Mouse (Mus musculus) midbrain, embryonic 15.5 days (tissue): Measurements from ENCODE around the gene Riok1. TPM values are rescaled to one million over a fixed set of nuclear protein-coding genes. Genes with fewer than 3 reads are reported as not detected.
A peak's percentile ranks its signal among the peaks of the same experiment; 100 is the strongest.

ENCODE experiments used
- ATAC-seq: fragments of 200-750 bp; cut with Nextera tagmentation; replicated peaks from 2 replicates; pipeline ENCODE4 v1.8.0; 2017; ENCODE audit warnings: moderate TSS enrichment
- H3K27ac ChIP-seq: fragments of 300-500 bp; sonication (generic); 2 replicates; pipeline ENCODE4 v1.5.1; 2015; ENCODE audit warnings: mild to moderate bottlenecking, inconsistent platforms
- H3K27me3 ChIP-seq: fragments of 300-500 bp; sonication (generic); replicated peaks from 2 replicates; pipeline ENCODE4 v1.6.1; 2015; ENCODE audit warnings: inconsistent platforms
- H3K36me3 ChIP-seq: fragments of 300-500 bp; sonication (generic); replicated peaks from 2 replicates; pipeline ENCODE4 v1.6.1; 2015; ENCODE audit warnings: inconsistent platforms
- H3K4me1 ChIP-seq: fragments of 300-500 bp; sonication (generic); 2 replicates; pipeline ENCODE4 v1.6.1; 2015; ENCODE audit warnings: inconsistent platforms
- H3K4me2 ChIP-seq: fragments of 300-500 bp; sonication (generic); 2 replicates; pipeline ENCODE4 v1.6.1; 2015; ENCODE audit warnings: inconsistent platforms, mild to moderate bottlenecking, moderate library complexity
- H3K4me3 ChIP-seq: fragments of 300-500 bp; sonication (generic); 2 replicates; pipeline ENCODE4 v1.5.1; 2015; ENCODE audit warnings: mild to moderate bottlenecking, inconsistent platforms
- H3K9ac ChIP-seq: fragments of 300-500 bp; sonication (generic); 2 replicates; pipeline ENCODE4 v1.6.1; 2015; ENCODE audit warnings: mild to moderate bottlenecking, inconsistent platforms
- H3K9me3 ChIP-seq: fragments of 300-500 bp; sonication (generic); 2 replicates; pipeline ENCODE4 v1.6.1; 2016; ENCODE audit warnings: inconsistent platforms
- WGBS: fragments of 180-500 bp; shearing (Covaris S2); methylation state at CpG from one replicate; pipeline ENCODE4 v1.1.7; 2015; ENCODE audit warnings: mixed read lengths; 5-methylcytosine and 5-hydroxymethylcytosine counted together
- polyA plus RNA-seq: library from polyadenylated mRNA; unstranded; fragments of >200 nt; fragmentation: Nextera tagmentation; extraction: Ambion mirVana; gene quantifications from 2 replicates; pipeline ENCODE4 v1.2.1, GENCODE M21; 2015

Riok1 gene
- polyA plus RNA-seq = 56.7 and 59.2 TPM in 2 replicates

DNA sequence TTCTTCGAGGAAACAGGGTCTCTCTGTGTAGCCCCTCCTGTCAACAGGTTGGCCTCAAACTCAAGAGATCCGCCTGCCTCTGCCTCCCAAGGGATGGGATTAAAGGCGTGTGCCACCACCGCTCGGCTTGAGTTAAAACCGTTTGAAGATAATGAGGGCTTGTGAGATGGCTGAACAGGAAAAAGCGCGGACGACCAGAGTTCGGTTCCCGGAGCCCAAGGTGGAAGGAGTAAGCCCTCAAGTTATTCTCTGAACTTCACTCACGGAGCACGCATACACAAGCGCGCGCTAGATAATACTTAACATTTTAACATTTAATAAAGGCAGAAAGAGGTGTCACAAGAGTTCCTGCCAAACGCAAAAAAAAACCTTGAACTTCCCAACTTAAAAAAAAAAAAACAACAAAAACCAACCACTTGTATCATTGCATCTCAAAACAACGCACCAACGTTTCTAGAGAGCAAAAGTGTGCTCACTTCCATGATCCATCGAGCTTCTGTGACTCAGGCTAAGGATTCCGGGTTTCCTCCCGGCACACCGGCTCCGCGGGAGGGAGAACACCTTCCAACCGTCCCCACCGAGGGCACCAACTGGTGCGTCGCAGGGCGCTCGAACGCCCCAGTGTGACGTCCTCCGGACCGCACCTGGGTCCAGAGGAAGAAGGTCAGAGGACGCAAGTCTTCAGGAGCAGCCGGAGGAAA, at the start of gene Riok1:
TSS of gene Riok1 (plus strand) at position 653 of the 701 bp plus-strand sequence.
- Histone ChIP-seq H3K4me1 (peaks cover 25% of the 10 kb centered on the region), H3K27me3 (no peaks in the 10 kb centered on the region), H3K27ac (peak within 1 kb of the TSS; percentile 80), H3K4me3 (peak within 1 kb of the TSS; percentile 53), H3K9ac (peak within 1 kb of the TSS; percentile 76), H3K9me3 (no peaks in the 10 kb centered on the region), H3K36me3 (peaks cover 11% of the 10 kb centered on the region; the same call in 1 of the 2 replicates), H3K4me2 (peak within 1 kb of the TSS; percentile 93)
- no peak for ATAC-seq
- 12% methylated on average over 37 of the region's 37 CpGs for WGBS

DNA sequence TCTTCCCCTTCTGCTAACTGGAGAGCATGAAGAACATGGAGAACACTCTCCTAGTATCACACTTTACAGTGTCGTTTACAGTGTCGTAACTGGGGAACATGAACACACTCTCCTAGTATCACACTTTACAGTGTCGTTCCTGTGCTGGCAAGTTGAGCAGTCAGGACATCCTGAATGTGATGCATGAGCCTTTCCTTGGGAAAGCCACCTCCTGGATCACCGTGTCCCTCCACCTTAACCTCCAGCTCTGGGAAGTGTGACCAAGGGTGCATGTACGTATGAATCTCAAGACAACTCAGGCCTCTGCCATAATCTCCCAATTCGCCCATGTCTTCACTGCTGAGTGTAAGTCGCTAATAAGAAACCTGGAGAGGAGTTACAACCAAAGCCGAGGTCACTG, 47.1 kb upstream of the Riok1 start:
- no peak for ATAC-seq
- no peaks in the 10 kb centered on the region for H3K9me3 ChIP-seq
- no peak overlapping the region for H3K4me3 ChIP-seq
- H3K9ac ChIP-seq = no peak overlapping the region
- WGBS = 93% methylated on average over 8 of the region's 8 CpGs
- H3K36me3 ChIP-seq = peaks cover 40% of the 10 kb centered on the region
- H3K27me3 ChIP-seq = no peaks in the 10 kb centered on the region
- H3K4me1 ChIP-seq = peaks cover 16% of the 10 kb centered on the region
- H3K4me2 ChIP-seq = no peak overlapping the region
- H3K27ac ChIP-seq = no peak overlapping the region

DNA sequence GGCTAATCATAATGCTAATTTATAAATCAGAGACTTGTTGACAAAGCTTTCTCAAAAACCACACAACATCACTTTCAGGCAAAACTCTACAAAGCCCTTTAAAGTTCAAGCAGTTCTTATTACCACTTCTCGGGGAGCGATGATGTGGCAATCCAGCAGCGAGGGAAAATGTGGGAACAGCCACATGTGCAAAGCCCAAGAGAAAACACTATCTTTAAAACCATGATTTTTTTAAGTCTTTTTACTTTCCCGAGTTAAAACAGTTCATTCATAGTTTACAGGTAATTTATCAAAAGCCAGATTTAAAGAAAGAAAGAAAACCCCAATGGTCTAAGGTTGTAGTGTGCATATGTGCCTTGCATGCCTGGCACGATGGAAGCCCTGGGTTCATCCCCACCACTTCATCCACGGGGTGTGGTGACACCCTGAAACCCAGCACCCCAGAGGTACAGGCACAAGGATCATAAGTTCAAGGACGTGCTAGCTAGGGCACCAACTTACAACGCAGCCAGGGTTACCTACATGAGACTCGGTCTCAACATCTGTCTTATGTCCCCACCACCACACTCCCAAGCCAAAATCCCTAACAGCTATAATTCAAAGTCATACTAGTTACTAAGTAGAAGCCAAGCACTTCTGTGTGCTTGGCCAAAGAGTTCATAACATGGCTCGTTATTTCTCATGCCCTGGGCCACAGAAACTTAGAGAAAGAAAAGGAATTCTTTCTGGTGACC, 44.0 kb upstream of the Riok1 start:
- no peaks in the 10 kb centered on the region for H3K27me3 ChIP-seq
- H3K9ac ChIP-seq = peak overlapping the region; percentile 89
- H3K4me2 ChIP-seq = peak overlapping the region; percentile 61
- no peak overlapping the region for H3K27ac ChIP-seq
- peak overlapping the region; percentile 80 for H3K4me3 ChIP-seq
- H3K4me1 ChIP-seq = peaks cover 16% of the 10 kb centered on the region
- H3K36me3 ChIP-seq = peaks cover 18% of the 10 kb centered on the region; the same call in 1 of the 2 replicates
- H3K9me3 ChIP-seq = no peaks in the 10 kb centered on the region
- no peak for ATAC-seq
- WGBS = 12% methylated on average over 10 of the region's 10 CpGs

DNA sequence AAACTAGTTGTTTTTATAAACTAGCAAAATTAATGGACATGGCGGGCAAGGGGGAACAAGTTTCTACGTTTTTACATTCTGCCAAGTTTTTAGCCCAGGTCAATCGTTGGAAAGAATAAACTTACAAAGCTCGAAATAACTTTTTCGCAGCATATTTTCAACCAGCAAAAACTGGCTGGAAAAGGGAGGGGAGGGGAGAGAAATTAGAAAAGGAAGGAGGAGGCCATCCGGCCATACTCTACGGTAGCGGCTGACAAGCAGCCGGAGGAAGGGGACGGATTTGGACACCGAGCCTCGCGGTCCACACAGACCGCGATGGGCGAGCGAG, 43.5 kb upstream of the Riok1 start:
- H3K9ac ChIP-seq = peak overlapping the region; percentile 89
- H3K9me3 ChIP-seq = no peaks in the 10 kb centered on the region
- H3K4me2 ChIP-seq = peak overlapping the region; percentile 61
- peak overlapping the region; percentile 94 for H3K27ac ChIP-seq
- peaks cover 15% of the 10 kb centered on the region; the same call in 1 of the 2 replicates for H3K36me3 ChIP-seq
- under 1% methylated on average over 17 of the region's 17 CpGs for WGBS
- peaks cover 16% of the 10 kb centered on the region for H3K4me1 ChIP-seq
- no peak for ATAC-seq
- H3K27me3 ChIP-seq = no peaks in the 10 kb centered on the region
- peak overlapping the region; percentile 80 for H3K4me3 ChIP-seq

GRCm38 (mm10) chr13:37993704-37994404, 42.9 kb upstream of the Riok1 start, which contains the start of gene Ssr1:
TSS of gene Ssr1 (minus strand) at chr13:37994217.
- H3K4me1 ChIP-seq = peaks cover 16% of the 10 kb centered on the region
- WGBS = under 1% methylated on average over 89 of the region's 89 CpGs
- H3K9ac ChIP-seq = peak within 1 kb of the TSS; percentile 89
- H3K27me3 ChIP-seq = no peaks in the 10 kb centered on the region
- H3K27ac ChIP-seq = peak within 1 kb of the TSS; percentile 94
- peak; percentile 99 for ATAC-seq
- peaks cover 11% of the 10 kb centered on the region; the same call in 1 of the 2 replicates for H3K36me3 ChIP-seq
- H3K4me3 ChIP-seq = peak within 1 kb of the TSS; percentile 80
- no peaks in the 10 kb centered on the region for H3K9me3 ChIP-seq
- H3K4me2 ChIP-seq = peak within 1 kb of the TSS; percentile 61

DNA sequence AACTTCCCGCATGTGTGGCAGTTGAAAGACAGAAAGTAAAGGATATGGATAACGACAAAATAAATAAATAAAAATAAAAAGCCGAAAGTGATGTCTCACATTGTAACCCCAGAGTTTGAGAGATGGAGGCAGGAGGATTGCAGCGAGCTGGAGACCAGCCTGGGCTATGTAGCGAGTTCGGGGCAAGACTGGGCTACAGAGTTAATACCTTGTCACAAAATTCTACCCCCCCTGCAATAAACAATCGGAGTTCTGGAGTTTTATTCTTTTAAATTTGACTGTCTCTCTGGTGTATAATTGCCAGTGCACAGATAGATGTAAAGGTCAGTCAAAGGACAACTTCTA, 42.4 kb upstream of the Riok1 start:
- peak; percentile 76 for ATAC-seq
- Histone ChIP-seq H3K4me2 (peak overlapping the region; percentile 61), H3K9ac (peak overlapping the region; percentile 41), H3K9me3 (no peaks in the 10 kb centered on the region), H3K27ac (peak overlapping the region; percentile 94), H3K27me3 (no peaks in the 10 kb centered on the region), H3K4me1 (peaks cover 16% of the 10 kb centered on the region), H3K36me3 (peaks cover 7% of the 10 kb centered on the region; the same call in 1 of the 2 replicates), H3K4me3 (peak overlapping the region; percentile 80)
- 18% methylated on average over 7 of the region's 7 CpGs for WGBS

DNA sequence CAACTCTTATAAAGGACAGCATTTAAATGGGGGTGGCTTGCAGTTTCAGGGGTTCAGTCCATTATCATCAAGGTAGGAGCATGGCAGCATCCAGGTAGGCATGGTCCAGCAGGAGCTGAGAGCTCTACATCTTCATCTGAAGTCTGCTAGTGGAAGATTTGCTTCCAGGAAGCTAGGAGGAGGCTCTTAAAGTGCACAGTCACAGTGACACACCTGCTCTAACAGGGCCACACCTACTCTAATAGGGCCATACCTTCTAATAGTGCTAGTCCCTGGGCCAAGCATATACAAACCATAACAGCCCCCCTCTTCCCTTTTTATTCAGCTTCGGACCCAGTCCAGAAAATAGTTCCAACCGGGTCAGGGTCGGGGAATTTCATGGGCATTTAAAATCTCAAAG, 37.1 kb upstream of the Riok1 start:
- ATAC-seq = no peak
- Histone ChIP-seq H3K4me3 (no peak overlapping the region), H3K4me1 (no peaks in the 10 kb centered on the region), H3K4me2 (no peak overlapping the region), H3K27me3 (no peaks in the 10 kb centered on the region), H3K27ac (no peak overlapping the region), H3K36me3 (no peaks in the 10 kb centered on the region), H3K9ac (no peak overlapping the region), H3K9me3 (no peaks in the 10 kb centered on the region)
- 56% methylated on average over 3 of the region's 3 CpGs for WGBS

DNA sequence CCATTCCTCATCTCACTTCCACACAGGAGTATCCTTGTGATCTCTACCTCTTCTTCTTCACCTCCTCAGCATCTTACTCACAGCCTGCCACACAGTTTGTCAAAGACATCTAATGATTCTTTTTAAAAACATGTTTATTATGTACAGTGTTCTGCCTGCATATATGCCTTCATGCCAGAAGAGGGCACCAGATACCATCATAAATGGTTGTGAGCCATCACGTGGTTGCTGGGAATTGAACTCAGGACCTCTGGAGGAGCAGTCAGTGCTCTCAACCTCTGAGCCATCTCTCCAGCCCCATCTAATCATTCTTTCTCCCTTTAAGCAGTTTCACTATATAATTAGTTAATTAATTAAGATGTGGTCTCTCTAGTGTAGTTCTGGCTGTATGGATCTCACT, 34.3 kb upstream of the Riok1 start:
- Histone ChIP-seq H3K27ac (no peak overlapping the region), H3K36me3 (no peaks in the 10 kb centered on the region), H3K9me3 (no peaks in the 10 kb centered on the region), H3K4me1 (no peaks in the 10 kb centered on the region), H3K4me3 (no peak overlapping the region), H3K9ac (no peak overlapping the region), H3K4me2 (no peak overlapping the region), H3K27me3 (no peaks in the 10 kb centered on the region)
- WGBS = 31% methylated on average over 1 of the region's 1 CpGs
- no peak for ATAC-seq

DNA sequence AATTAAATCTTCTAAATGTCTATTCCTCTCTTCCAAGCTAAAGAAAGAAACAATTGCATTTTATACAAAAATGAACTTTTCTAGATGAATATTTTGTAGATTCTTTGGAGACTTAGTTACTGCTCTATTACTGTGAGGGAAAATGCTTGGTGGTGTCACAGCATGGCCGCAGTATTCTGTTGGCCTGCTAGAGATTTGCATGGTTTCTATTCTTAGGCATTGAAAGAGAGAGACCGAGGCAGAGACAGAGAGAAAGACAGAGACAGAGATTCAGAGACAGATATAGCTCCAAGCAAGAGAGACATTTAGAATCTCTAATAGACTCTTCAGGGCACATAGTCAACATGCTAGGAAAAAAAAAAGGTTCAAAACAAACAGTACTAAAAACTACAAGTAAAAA, 28.8 kb upstream of the Riok1 start:
- Histone ChIP-seq H3K4me3 (no peak overlapping the region), H3K4me1 (no peaks in the 10 kb centered on the region), H3K27ac (no peak overlapping the region), H3K9ac (no peak overlapping the region), H3K9me3 (no peaks in the 10 kb centered on the region), H3K36me3 (no peaks in the 10 kb centered on the region), H3K4me2 (no peak overlapping the region), H3K27me3 (no peaks in the 10 kb centered on the region)
- 98% methylated on average over 2 of the region's 2 CpGs for WGBS
- ATAC-seq = no peak

DNA sequence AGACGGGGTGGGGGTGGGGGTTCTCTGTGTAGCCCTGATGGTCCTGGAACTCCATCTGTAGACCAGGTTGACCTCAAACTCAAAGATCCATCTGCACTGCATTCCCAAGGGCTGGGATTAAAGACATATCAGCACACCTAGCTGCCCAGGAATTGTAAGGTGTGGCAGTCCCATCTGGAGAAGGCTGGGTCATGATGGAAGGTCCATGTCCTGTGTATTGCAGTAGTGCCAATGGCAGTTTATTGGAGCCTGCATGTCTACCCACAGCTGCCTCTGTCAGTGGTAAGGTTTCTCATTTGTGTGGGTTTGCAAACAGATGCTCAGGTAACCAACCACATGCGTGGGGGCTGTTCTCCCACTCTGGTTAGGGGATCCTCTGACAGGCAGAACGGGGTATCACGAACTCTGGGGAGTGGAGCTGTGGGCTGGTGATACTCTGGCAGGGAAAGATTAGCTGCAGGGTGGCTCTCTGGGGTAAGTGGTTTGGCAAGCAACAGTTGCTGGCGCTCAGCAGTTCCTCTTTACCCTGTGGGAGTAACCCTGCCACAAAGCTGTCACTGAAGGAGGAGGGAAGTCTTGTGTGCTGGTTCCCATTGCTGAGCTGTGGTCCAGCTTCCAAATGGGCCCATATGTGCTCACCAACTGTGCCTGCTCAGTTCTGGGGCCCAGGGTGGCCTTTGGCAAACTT, 26.9 kb upstream of the Riok1 start:
- no peak overlapping the region for H3K4me2 ChIP-seq
- whole genome bisulfite sequencing = 78% methylated on average over 5 of the region's 5 CpGs
- H3K27me3 ChIP-seq = no peaks in the 10 kb centered on the region
- H3K9me3 ChIP-seq = no peaks in the 10 kb centered on the region
- H3K27ac ChIP-seq = no peak overlapping the region
- H3K36me3 ChIP-seq = no peaks in the 10 kb centered on the region
- ATAC-seq = no peak
- no peak overlapping the region for H3K9ac ChIP-seq
- H3K4me3 ChIP-seq = no peak overlapping the region
- H3K4me1 ChIP-seq = no peaks in the 10 kb centered on the region

- Histone ChIP-seq H3K36me3 (no peaks in the 10 kb centered on the region), H3K27me3 (no peaks in the 10 kb centered on the region), H3K4me1 (no peaks in the 10 kb centered on the region), H3K9me3 (no peaks in the 10 kb centered on the region), H3K4me2 (no peak overlapping the region), H3K9ac (no peak overlapping the region), H3K4me3 (no peak overlapping the region), H3K27ac (no peak overlapping the region)
- no peak for ATAC-seq
- 83% methylated on average over 5 of the region's 5 CpGs for WGBS
These were observed 26.3 kb upstream of the Riok1 start for GRCm38 (mm10) chr13:38010444-38010910.

DNA sequence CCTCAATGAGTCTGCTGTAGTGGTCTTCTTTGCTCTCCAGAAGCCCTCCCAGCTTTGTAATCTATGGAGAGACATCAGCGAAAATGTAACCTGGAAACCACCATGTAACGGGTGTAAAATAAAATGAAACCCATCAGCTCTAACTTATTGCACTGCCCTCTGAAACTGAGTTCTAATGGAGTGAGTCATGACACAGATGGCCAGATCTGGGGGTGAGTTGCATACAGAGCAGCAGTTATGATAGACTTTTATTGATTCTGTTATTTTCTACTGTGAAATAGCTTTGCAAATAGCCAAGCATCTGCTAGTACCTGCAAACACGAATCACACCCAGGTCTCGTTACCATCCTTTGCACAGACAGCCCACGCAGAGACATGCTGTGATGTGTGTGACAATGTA, 24.4 kb upstream of the Riok1 start:
- H3K9ac ChIP-seq = no peak overlapping the region
- no peak for ATAC-seq

More for the DNA sequence above, 24.4 kb upstream of the Riok1 start:
- no peaks in the 10 kb centered on the region for H3K27me3 ChIP-seq
- H3K4me3 ChIP-seq = no peak overlapping the region
- no peak overlapping the region for H3K4me2 ChIP-seq
- WGBS = 86% methylated on average over 5 of the region's 5 CpGs
- no peaks in the 10 kb centered on the region for H3K36me3 ChIP-seq
- no peaks in the 10 kb centered on the region for H3K4me1 ChIP-seq
- H3K27ac ChIP-seq = no peak overlapping the region
- no peaks in the 10 kb centered on the region for H3K9me3 ChIP-seq
